Mouse (Mus musculus) brain, embryonic 18.5 days (tissue): Measurements from ENCODE around the gene Cyp26b1.

Experiments used
- DNase-seq: peaks from one replicate; pipeline ENCODE4 v3.0.0-alpha.2; 2012; ENCODE audit warnings: low read depth, low spot score

Cyp26b1 gene

DNA sequence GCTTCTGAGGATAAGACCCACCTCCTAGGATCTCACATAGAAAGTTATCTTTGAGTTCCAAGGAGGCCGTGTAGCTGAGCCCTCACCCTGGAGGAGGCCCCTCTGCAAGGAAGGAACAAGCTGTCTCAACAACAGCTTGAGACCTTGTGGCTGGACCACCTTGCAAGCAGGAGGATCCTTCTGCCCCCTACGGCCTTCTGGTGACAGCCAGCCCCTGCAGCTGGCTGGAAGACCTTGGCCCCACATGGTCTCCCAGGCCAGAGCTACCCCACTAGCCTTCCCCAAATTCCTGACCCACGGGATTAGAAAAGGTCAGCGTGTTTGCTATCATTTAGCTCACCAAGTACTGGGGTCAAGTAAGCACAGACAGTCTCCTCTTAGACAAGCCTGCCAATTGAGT, 30.8 kb downstream of the Cyp26b1 start:
- DNase-seq: no peak

DNA sequence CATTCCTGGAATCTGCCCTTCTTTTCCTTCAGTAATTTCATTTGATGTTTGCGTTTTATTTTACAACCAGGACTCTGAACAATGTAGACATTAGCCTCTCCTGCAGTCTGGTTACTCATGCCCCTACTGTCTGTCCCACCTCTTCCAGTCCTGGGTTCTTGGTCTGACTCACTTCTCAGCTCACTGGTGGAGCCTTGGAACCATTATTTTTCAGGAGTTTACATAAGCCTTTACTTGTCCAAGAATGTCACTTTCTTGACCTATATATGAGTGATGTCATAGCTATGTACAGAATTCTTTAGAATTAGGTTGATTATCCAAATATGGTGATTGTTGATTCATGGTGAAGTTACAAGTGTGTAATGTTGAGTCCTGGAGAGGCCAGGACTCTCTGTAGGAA, 32.5 kb downstream of the Cyp26b1 start:
- no peak for DNase-seq

DNA sequence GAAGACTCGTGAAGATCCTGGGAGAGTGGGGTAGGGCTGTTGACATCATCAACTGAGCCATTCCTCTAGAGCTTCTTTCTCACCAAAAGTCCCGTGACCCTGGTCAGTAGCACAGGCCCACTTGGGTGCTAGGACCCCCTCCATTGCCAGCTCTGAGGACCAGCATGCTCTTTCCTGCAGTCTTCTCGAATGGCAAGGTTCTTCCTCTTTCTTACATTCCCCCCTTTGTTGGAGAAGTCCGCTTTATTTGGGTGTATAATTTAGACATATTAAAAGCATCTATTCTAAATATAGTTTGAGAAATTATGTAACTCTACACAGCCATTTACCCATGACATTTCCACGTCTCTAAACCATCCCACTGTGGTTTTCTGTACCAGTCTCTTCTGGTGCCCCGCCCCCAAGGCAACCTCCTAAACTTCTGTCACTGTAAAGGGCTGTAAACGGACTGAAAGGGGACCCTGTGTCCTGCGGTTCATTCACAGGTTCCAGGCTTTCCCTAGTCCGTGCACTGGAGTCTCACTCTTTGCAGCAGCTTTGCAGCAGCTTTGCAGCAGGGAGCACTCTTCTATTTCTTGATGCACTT, 43.8 kb downstream of the Cyp26b1 start:
- DNase-seq: no peak

DNA sequence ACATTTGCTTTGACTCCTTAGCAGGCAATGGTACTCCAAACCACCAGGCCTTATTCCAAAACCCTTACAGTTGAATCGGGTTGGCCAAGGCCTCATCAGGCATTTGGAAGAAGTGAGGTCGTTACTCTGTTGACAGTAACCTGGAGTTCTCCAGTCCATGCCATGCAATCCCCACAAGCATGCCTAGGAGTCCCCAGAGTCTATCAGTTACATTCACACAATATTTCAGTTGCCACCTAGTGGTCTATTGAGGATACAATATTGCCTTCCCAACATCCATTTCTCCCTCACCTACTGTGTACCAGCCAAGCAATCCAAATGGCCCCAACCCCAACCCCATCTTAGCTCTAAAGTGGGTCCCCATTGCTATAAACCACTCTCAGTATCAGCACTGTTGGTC, 48.3 kb downstream of the Cyp26b1 start:
- DNase-seq: no peak

DNA sequence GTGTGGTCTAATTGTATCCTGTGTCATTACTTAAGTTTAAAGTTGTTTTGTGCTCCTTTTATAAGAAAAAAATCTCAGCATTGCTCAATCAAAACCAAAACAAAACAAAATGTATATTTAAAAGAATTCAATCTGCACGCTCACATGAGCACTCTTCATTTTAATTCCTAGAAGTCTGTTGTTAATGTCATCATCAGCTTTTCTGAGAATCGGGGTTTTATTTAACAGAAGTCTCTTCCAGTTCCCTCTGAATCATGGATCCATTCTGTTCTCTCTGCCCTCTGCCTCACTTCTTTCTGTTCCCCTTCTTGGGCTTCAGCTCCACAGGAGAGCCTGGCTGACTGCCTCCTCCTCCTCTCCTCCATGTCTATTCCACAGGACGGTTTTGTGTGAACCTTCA, 49.3 kb downstream of the Cyp26b1 start:
- no peak for DNase-seq

DNA sequence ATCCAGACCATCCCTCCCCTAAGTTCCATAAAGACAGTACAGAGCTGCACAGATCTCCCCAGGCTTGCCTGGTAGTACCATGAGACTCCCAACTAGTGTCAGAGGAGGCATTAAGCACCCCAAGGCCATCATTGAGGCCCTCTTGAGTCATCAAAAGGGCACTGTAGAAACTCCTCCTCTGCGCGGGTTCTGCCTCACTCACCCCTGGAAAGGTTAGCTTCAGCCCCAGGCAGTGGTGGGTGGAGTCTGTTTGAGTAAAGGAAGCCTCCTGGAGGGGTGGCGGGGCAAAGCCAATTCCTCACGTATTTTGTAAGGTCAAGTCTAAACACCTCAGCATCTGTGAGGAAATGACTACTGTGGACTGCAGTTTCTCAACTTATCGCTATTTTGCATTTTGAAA, 50.2 kb downstream of the Cyp26b1 start:
- DNase-seq: no peak

DNA sequence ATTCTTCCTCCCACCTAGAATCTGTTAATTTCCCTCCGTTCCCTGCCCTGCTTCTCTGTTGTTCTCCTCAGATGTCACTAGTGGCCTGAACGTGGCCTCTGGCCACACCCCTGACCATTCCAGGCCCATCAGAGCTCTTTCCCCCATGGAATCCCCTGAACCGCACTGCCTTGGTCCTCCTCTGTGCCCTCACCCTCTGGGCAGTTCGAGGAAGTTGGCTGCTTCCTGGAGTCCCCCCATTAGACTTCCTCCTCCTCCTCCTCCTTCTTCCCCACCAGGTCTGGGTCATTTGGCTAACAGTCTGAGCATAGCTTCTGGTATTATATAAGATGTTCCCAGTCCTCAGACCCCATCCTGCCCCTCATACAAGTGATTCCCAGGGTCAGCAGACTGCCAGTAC, 53.8 kb downstream of the Cyp26b1 start:
- no peak for DNase-seq

DNA sequence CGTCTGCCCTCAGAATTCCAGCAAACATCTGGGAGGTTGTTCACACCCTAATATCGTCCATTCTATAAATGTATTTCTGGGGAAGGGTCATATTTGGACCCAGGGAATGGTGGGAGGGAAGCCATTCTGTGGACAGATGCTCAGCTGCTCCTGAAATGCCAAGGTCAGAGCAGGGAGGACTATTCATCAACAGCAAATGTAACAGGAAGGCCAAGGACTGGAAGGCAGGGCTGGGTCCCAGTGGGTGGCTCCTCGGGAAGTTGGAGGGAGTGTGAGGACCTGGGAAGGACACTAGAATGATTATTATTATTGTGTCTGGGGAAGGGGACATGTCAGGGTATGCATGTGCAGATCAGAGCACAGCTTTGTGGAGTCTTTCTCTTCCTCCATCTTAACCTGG, 55.0 kb downstream of the Cyp26b1 start:
- no peak for DNase-seq

DNA sequence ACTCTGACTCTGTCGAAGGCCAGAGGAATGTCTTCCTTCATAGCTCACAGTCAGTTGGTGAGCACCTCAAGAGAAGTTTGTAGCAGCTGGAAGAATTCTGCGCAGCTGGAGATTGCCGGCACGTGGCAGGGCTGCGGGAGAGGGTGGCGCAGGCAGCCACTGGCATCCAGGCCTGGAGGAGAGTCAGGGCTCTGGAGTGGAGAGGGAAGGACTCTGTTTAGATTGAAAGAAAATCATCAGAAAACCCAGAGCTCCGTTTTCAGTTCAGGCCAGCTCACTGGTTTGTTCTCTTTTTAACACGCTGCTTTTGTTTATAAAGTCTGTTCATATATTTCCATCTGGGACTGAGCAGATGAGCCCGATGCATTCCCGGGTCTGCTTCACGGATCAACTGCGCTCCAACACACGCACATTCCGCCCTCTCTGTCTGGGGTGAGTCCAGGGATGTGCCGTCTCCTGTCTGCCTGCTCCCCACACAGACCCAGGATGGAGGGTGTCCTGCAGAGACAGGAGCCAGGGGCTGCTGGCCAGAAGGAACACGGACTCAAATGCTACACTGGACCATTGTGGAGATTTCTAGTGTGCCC, 56.0 kb downstream of the Cyp26b1 start:
- no peak for DNase-seq

DNA sequence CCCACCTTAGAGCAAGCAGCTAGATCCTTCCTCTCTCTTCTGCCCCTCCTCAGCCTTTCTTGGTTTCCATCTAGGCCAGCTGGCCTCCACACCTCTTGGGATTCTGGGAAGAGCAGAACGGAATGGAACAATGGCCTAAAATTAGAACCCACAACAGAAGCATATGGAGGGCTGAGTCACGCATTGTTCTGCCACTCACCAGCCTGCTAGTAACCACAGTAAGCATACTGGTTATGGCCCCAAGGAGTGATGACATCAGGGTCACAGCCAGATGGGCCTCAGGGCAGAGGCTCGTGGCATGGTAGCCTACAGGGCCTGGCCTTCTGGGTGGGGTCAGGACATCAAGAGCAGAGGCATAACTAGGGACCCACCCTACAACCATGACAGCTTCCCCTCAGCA, 58.8 kb downstream of the Cyp26b1 start:
- DNase-seq: no peak

DNA sequence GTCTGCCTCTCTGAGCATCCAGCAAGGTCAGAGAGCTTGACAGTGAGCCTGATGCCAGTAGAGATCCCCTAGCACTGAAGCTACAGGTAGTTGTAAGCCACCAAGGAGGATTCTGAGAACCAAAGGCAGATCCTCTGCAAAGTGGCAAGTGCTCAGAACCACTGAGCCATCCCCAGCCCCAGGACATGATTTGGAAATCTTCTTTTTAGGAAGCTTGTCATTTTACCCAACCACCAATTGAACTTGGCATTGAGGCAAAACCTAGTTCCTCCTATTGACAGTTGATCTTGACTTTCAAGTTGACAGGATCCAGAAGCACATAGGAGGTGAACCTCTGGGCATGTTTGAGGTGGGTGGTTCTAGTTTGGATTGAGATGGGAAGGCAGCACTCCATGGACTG, 63.8 kb downstream of the Cyp26b1 start:
- DNase-seq: no peak

DNA sequence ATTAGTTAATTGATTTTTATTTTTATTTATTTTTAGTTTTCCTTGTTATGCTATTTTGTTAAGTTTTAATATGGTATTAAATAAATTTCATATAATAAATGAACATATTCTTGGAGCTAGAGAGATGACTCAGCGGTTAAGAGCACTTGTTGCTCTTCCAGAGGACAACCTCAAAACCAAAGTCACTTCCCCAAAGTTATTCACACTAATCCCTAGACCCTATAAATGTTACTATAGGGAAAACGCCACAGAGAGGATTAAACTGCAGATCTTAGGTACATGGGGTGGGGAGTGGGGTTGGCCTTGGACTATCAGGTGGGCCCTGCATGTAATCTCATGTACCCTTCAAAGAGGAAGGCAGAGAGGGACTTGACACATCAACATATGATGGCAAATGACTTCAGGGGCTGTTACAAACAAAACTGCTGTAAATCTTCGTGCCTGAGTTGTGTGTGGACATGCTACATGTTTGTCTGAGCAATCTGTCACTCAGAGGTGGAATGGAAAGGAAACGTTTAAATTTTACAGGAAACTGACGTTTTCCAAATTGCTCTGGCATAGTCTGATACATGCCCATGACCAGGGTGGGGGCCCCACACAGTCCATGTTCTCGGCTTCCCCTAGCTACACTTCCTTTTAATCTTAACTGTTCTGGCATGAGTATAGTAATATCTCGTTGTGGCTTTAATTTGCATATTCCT, 68.7 kb downstream of the Cyp26b1 start:
- no peak for DNase-seq
